Mouse (Mus musculus) heart, adult 2 months (tissue): ENCODE measurements at regions not wholly inside any gene's neighbourhood (a gene's known extent, or its start where the extent isn't known, plus 50 kb on each side); places are given as distances from the start of the nearest gene placed in this dataset.
"Not testable (repeated sequence)": the region's sequence is repeated elsewhere in the genome, so short reads cannot be mapped to it uniquely, and the experiment has no call there.

ENCODE experiments used
- DNase-seq, 2 experiments: peaks; one replicate each; pipeline ENCODE4 v3.0.0; 2021
- H3K27ac ChIP-seq: fragments of 200-600 bp; 2 replicates; pipeline ENCODE4 v1.8.1; 2022
- H3K27me3 ChIP-seq: fragments of 200-500 bp; 2 replicates; pipeline ENCODE4 v1.6.1; 2012; ENCODE audit warnings: mild to moderate bottlenecking, low read length, inconsistent platforms, mixed read lengths; ENCODE audit not compliant: control insufficient read depth, insufficient read depth
- H3K36me3 ChIP-seq: fragments of 200-500 bp; 2 replicates; pipeline ENCODE4 v1.6.1; 2012; ENCODE audit warnings: low read length, inconsistent platforms; ENCODE audit not compliant: control insufficient read depth, insufficient read depth
- H3K4me1 ChIP-seq: fragments of 200-500 bp; 2 replicates; pipeline ENCODE4 v1.6.1; 2011; ENCODE audit warnings: low read length; ENCODE audit not compliant: control insufficient read depth, insufficient read depth
- H3K4me3 ChIP-seq: fragments of 200-600 bp; 2 replicates; pipeline ENCODE4 v1.8.1; 2022
- H3K79me2 ChIP-seq: fragments of 200-500 bp; replicated peaks from 2 replicates; pipeline ENCODE4 v1.6.1; 2012; ENCODE audit warnings: mild to moderate bottlenecking, inconsistent platforms, low read length, moderate library complexity, mixed read lengths; ENCODE audit not compliant: control insufficient read depth, insufficient read depth
- H3K9ac ChIP-seq: fragments of 200-500 bp; 2 replicates; pipeline ENCODE4 v1.6.1; 2012; ENCODE audit warnings: low read depth, mild to moderate bottlenecking, control low read depth, inconsistent platforms, low read length, mixed read lengths
- CTCF ChIP-seq: fragments of 200-600 bp; IDR thresholded peaks from 2 replicates; pipeline ENCODE4 v1.8.1; 2022; ENCODE audit warnings: antibody characterized with exemption, mild to moderate bottlenecking, moderate library complexity
- EP300 ChIP-seq: fragments of 200-500 bp; IDR thresholded peaks from 2 replicates; pipeline ENCODE4 v1.6.1; 2011; ENCODE audit warnings: low read depth, low read length, control low read depth; ENCODE audit not compliant: insufficient read depth
- POLR2A ChIP-seq: fragments of 200-500 bp; IDR thresholded peaks from 2 replicates; pipeline ENCODE4 v1.6.1; 2011; ENCODE audit warnings: mild to moderate bottlenecking, low read depth, low read length, control low read depth; ENCODE audit not compliant: insufficient read depth
- WGBS: fragments of 180-500 bp; shearing (Covaris S2); methylation state at CpG from one replicate; pipeline ENCODE4 v1.1.7; 2018; 5-methylcytosine and 5-hydroxymethylcytosine counted together
- intact Hi-C: fragments of 180-260 bp; cut with DNase I; formaldehyde crosslinking; loops from one replicate; pipeline ENCODE4 v1.15.1; 2025

- H3K27me3 ChIP-seq: no peaks in the 10 kb centered on the region
- 61% methylated on average over 5 of the region's 5 CpGs for WGBS
- intact Hi-C loops: no loop called here
- no peak for TF ChIP-seq CTCF
- TF ChIP-seq POLR2A: no peak
- no peak for TF ChIP-seq EP300
- H3K27ac ChIP-seq: no peak overlapping the region
- no peak for DNase-seq
- H3K36me3 ChIP-seq: no peaks in the 10 kb centered on the region
- H3K4me3 ChIP-seq: no peak overlapping the region
- H3K9ac ChIP-seq: no peak overlapping the region
- H3K4me1 ChIP-seq: no peaks in the 10 kb centered on the region
- no peaks in the 10 kb centered on the region for H3K79me2 ChIP-seq
These were observed 59.8 kb upstream of the Tnfrsf21 start for GRCm38 (mm10) chr17:42956588-42956987.

GRCm38 (mm10) chr17:42954722-42955121 is 61.6 kb upstream of the Tnfrsf21 start:
- DNase-seq: no peak
- Histone ChIP-seq H3K36me3 (no peaks in the 10 kb centered on the region), H3K4me3 (no peak overlapping the region), H3K9ac (no peak overlapping the region), H3K79me2 (no peaks in the 10 kb centered on the region), H3K4me1 (no peaks in the 10 kb centered on the region), H3K27me3 (peaks cover 2% of the 10 kb centered on the region; the same call in 1 of the 2 replicates), H3K27ac (no peak overlapping the region)
- TF ChIP-seq EP300 (no peak), POLR2A (no peak), CTCF (no peak)
- intact Hi-C loops: no loop called here
- WGBS: 43% methylated on average over 2 of the region's 2 CpGs

GRCm38 (mm10) chr17:42944453-42944852 is 68.0 kb upstream of the Cd2ap start:
- intact Hi-C loops: loop anchor here (5.0 kb wide), 4 partner anchors 67 to 332 kb away; partner anchors contain the start of genes Cd2ap and Opn5
- no peak overlapping the region for H3K4me3 ChIP-seq
- H3K27ac ChIP-seq: no peak overlapping the region
- TF ChIP-seq EP300 (no peak), CTCF (no peak), POLR2A (no peak)
- H3K79me2 ChIP-seq: no peaks in the 10 kb centered on the region
- no peak overlapping the region for H3K9ac ChIP-seq
- WGBS: 71% methylated on average over 2 of the region's 2 CpGs
- no peaks in the 10 kb centered on the region for H3K4me1 ChIP-seq
- no peak for DNase-seq
- H3K27me3 ChIP-seq: no peaks in the 10 kb centered on the region
- no peaks in the 10 kb centered on the region for H3K36me3 ChIP-seq

- no peaks in the 10 kb centered on the region for H3K79me2 ChIP-seq
- no peaks in the 10 kb centered on the region for H3K36me3 ChIP-seq
- intact Hi-C loops: loop anchor here (5.0 kb wide), 4 partner anchors 66 to 331 kb away; partner anchors contain the start of genes Cd2ap and Opn5
- H3K27me3 ChIP-seq: no peaks in the 10 kb centered on the region
- no peak overlapping the region for H3K4me3 ChIP-seq
- H3K27ac ChIP-seq: no peak overlapping the region
- TF ChIP-seq CTCF (peak; percentile 97), POLR2A (no peak)
- 2% methylated on average over 9 of the region's 9 CpGs for WGBS
- no peaks in the 10 kb centered on the region for H3K4me1 ChIP-seq
- H3K9ac ChIP-seq: no peak overlapping the region
- DNase-seq: peak; percentile 31 to 48
These were observed 66.8 kb upstream of the Cd2ap start for GRCm38 (mm10) chr17:42943272-42943696.

GRCm38 (mm10) chr17:42939476-42939875 is 63.0 kb upstream of the Cd2ap start:
- Histone ChIP-seq H3K4me3 (no peak overlapping the region), H3K9ac (no peak overlapping the region), H3K27ac (no peak overlapping the region), H3K36me3 (no peaks in the 10 kb centered on the region), H3K27me3 (no peaks in the 10 kb centered on the region), H3K4me1 (no peaks in the 10 kb centered on the region), H3K79me2 (no peaks in the 10 kb centered on the region)
- DNase-seq: no peak
- WGBS: 61% methylated on average over 7 of the region's 7 CpGs
- intact Hi-C loops: no loop called here
- no peak for TF ChIP-seq CTCF
- TF ChIP-seq POLR2A: no peak
- no peak for TF ChIP-seq EP300

GRCm38 (mm10) chr17:42938579-42938978 is 62.1 kb upstream of the Cd2ap start:
- intact Hi-C loops: no loop called here
- no peak for TF ChIP-seq CTCF
- no peak for TF ChIP-seq POLR2A
- TF ChIP-seq EP300: no peak
- Histone ChIP-seq H3K9ac (no peak overlapping the region), H3K27ac (no peak overlapping the region), H3K4me3 (no peak overlapping the region), H3K79me2 (no peaks in the 10 kb centered on the region), H3K4me1 (no peaks in the 10 kb centered on the region), H3K36me3 (no peaks in the 10 kb centered on the region), H3K27me3 (no peaks in the 10 kb centered on the region)
- DNase-seq: peak in 1 of 2 experiments; percentile 9
- 48% methylated on average over 1 of the region's 1 CpGs for WGBS

GRCm38 (mm10) chr17:42937480-42937879 is 61.0 kb upstream of the Cd2ap start:
- H3K36me3 ChIP-seq, H3K79me2 ChIP-seq, intact Hi-C loops, DNase-seq, H3K27me3 ChIP-seq, H3K4me1 ChIP-seq, H3K27ac ChIP-seq, H3K4me3 ChIP-seq, H3K9ac ChIP-seq: not testable (repeated sequence)
- WGBS: 77% methylated on average over 3 of the region's 3 CpGs
